Mouse (Mus musculus): ENCODE results near the gene Ppid. TPM values are rescaled to one million over a fixed set of nuclear protein-coding genes. Genes with fewer than 3 reads are reported as not detected.

Gene Ppid
- total RNA-seq, 2 experiments from 2014 or later = 50.3 to 56.2 TPM

DNA sequence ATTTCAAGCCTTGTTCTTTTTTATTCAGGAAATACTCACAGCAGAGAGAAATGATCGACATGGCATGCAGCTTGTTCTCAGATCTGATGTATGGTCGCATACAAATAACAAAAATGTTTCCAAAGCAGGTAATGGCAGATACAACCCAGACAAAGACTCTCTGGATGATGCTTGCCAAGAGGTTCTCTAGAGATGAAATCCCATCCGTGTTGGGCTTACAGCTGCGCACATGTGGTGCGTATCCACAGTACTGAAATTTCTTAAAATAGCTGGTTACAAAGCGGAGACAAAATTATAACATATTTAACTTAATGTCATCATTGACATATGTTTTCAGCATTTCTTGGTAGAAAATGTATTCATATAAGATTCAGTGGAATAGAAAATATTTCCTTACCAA, 61.0 kb downstream of the Ppid start:
- DNase-seq (ENCODE audit: low spot score in 2 of 2) = no peak

Other genes starting within 250 kb of the Ppid start
- gene Fnip2, start 23.5 kb upstream of the Ppid start, total RNA-seq (2021) = 10 to 100 TPM; 11.9 to 16.0 TPM
- gene 4930579G24Rik, start 37.7 kb downstream of the Ppid start, total RNA-seq (2021) = 1 to 10 TPM; 7.9 to 8.4 TPM
- 100 to 1,000 TPM; 158 to 202 TPM for gene Etfdh, start 38.2 kb downstream of the Ppid start, total RNA-seq (2021)
- 1 to 10 TPM in 1 of 2 experiments, under 1 TPM in 1; 0.65 to 2.0 TPM for gene Rxfp1, start 146.5 kb downstream of the Ppid start, total RNA-seq (2021)

Measured in adrenal gland, postnatal 4 days (tissue).